Comparison of ENCODE assay signal across 9 mouse cellular contexts in genomic region chr6:52159979-52160378, GRCm38 (mm10). TPM values are rescaled to one million over a fixed set of nuclear protein-coding genes. Genes with fewer than 3 reads are reported as not detected.
DNase-seq lines count a peak whose midpoint lies in the region; ATAC-seq and TF ChIP-seq lines count a peak whose summit lies in the region.
"Had no signal": no experiment of that assay in that cellular context is flagged by ENCODE, and none has a peak within 500 bp of the region (broad histone marks: within the 10 kb centered on the region; RNA-seq: fewer than 3 reads in every experiment).

No protein-coding gene starts in this region.

- H3K4me1 ChIP-seq in forebrain, embryonic 10.5 days = peaks cover 33% of the 10 kb centered on the region
- H3K4me1 ChIP-seq in forebrain, postnatal 0 days (ENCODE audit: insufficient read depth) = no peaks in the 10 kb centered on the region; the same call in 1 of the 2 replicates
- peaks cover 78% of the 10 kb centered on the region for H3K4me1 ChIP-seq in kidney, embryonic 15.5 days

- H3K27ac ChIP-seq in forebrain, embryonic 10.5 days = no peak overlapping the region
- no peak overlapping the region for H3K27ac ChIP-seq in forebrain, postnatal 0 days (ENCODE audit: low read depth, low read length)
- H3K27ac ChIP-seq in kidney, embryonic 15.5 days = peak overlapping the region; percentile 95

- H3K27me3 ChIP-seq in forebrain, embryonic 10.5 days (ENCODE audit: poor library complexity, severe bottlenecking) = peaks cover 100% of the 10 kb centered on the region
- peaks cover 92% of the 10 kb centered on the region for H3K27me3 ChIP-seq in forebrain, postnatal 0 days (ENCODE audit: insufficient read depth, low read length)
- peaks cover 32% of the 10 kb centered on the region for H3K27me3 ChIP-seq in kidney, embryonic 15.5 days

- no peak overlapping the region for H3K9ac ChIP-seq in forebrain, postnatal 0 days
- H3K9ac ChIP-seq in kidney, embryonic 15.5 days = peak overlapping the region; percentile 34; the same call in 1 of the 2 replicates

- 3% methylated on average over 9 of the region's 9 CpGs for WGBS in forebrain, embryonic 10.5 days
- WGBS in forebrain, postnatal 0 days = 5% methylated on average over 9 of the region's 9 CpGs
- 11% methylated on average over 9 of the region's 9 CpGs for WGBS in kidney, embryonic 15.5 days

- no peak overlapping the region for H3K4me2 ChIP-seq in forebrain, postnatal 0 days (ENCODE audit: low read depth)
- H3K4me2 ChIP-seq in kidney, embryonic 15.5 days = peak overlapping the region; percentile 97

- H3K9me3 ChIP-seq in forebrain, embryonic 10.5 days = no peaks in the 10 kb centered on the region
- no peaks in the 10 kb centered on the region for H3K9me3 ChIP-seq in forebrain, postnatal 0 days (ENCODE audit: low read length)
- H3K9me3 ChIP-seq in kidney, embryonic 15.5 days (replicated peaks) = no peaks in the 10 kb centered on the region

- no peak overlapping the region for H3K4me3 ChIP-seq in forebrain, embryonic 10.5 days
- no peak overlapping the region for H3K4me3 ChIP-seq in forebrain, postnatal 0 days (ENCODE audit: low read depth, low read length)
- peak overlapping the region; percentile 85 for H3K4me3 ChIP-seq in kidney, embryonic 15.5 days (replicated peaks)
- H3K4me3 ChIP-seq: erythroblast, embryonic 14.5 days had no signal

- peak; percentile 27 for DNase-seq in forebrain, embryonic 10.5 days (ENCODE audit: extremely low spot score, low spot score)
- no peak for DNase-seq in forebrain, postnatal 0 days
- DNase-seq in embryo, embryonic 10.5 days (ENCODE audit: low spot score) = peak; percentile 52
- no peak for DNase-seq in gastrocnemius, postnatal 25 days
- no peak for DNase-seq in left cerebral cortex, adult 8-10 months (ENCODE audit: low spot score in 2 of 2)
- DNase-seq in left cerebral cortex, adult 18-20 months (ENCODE audit: low spot score in 2 of 2) = no peak

- TF ChIP-seq CTCF in forebrain, postnatal 0 days (IDR thresholded peaks at IDR 0.05; ENCODE audit: low read depth) = no peak

- H3K36me3 ChIP-seq in forebrain, embryonic 10.5 days (replicated peaks) = no peaks in the 10 kb centered on the region
- no peaks in the 10 kb centered on the region for H3K36me3 ChIP-seq in forebrain, postnatal 0 days (ENCODE audit: insufficient read depth)
- no peaks in the 10 kb centered on the region for H3K36me3 ChIP-seq in kidney, embryonic 15.5 days

- no peak for ATAC-seq in forebrain, postnatal 0 days
- no peak for ATAC-seq in kidney, embryonic 15.5 days (replicated peaks; ENCODE audit: low FRiP score)
- peak; percentile 26 for ATAC-seq in megakaryocyte progenitor cell, adult 5-6 weeks (replicated peaks; ENCODE audit: poor library complexity)

RNA-seq across cellular contexts. Expression of gene Hoxa1, which starts 1.9 kb away (rescaled TPM):
- polyA plus RNA-seq in forebrain, embryonic 10.5 days (2016; fragmentation: Nextera tagmentation; extraction: Ambion mirVana) = not detected in 2 replicates
- 0.10 TPM in 1 of 2 replicates, not detected in the other for total RNA-seq in forebrain, postnatal 0 days (2014; rRNA removed)
- polyA plus RNA-seq in forebrain, postnatal 0 days (2015; fragmentation: Nextera tagmentation; extraction: Ambion mirVana) = not detected in 2 replicates
- 0.64 and 0.81 TPM in 2 replicates for polyA plus RNA-seq in kidney, embryonic 15.5 days (2015; fragmentation: Nextera tagmentation; extraction: Ambion mirVana)
- total RNA-seq in megakaryocyte progenitor cell, adult 5-6 weeks (2015) = 0.15 and 0.17 TPM in 2 replicates
- total RNA-seq in megakaryocyte progenitor cell, adult 5-6 weeks (2017) = 0.10 TPM in 1 of 2 replicates, not detected in the other
- under 1 TPM in 1 of 2 experiments, not detected in 1; 0.21 TPM for total RNA-seq in gastrocnemius, postnatal 25 days (2021)
- not detected for total RNA-seq in left cerebral cortex, adult 8-10 months (2022)
- not detected for total RNA-seq in left cerebral cortex, adult 18-20 months (2021)
- polyA plus RNA-seq: erythroblast, embryonic 14.5 days had no signal

RNA-seq across cellular contexts. Expression of gene Hoxa2, which starts 4.7 kb away (rescaled TPM):
- polyA plus RNA-seq in forebrain, embryonic 10.5 days (2016; fragmentation: Nextera tagmentation; extraction: Ambion mirVana) = not detected in 2 replicates
- total RNA-seq in forebrain, postnatal 0 days (2014; rRNA removed) = not detected in 2 replicates
- polyA plus RNA-seq in forebrain, postnatal 0 days (2015; fragmentation: Nextera tagmentation; extraction: Ambion mirVana) = not detected in 2 replicates
- 2.2 and 3.6 TPM in 2 replicates for polyA plus RNA-seq in kidney, embryonic 15.5 days (2015; fragmentation: Nextera tagmentation; extraction: Ambion mirVana)
- 0.86 TPM in 1 of 2 replicates, not detected in the other for total RNA-seq in megakaryocyte progenitor cell, adult 5-6 weeks (2015)
- 0.34 TPM in 1 of 2 replicates, not detected in the other for total RNA-seq in megakaryocyte progenitor cell, adult 5-6 weeks (2017)
- total RNA-seq in gastrocnemius, postnatal 25 days (2021) = under 1 TPM; 0.28 to 0.83 TPM
- total RNA-seq in left cerebral cortex, adult 8-10 months (2022) = not detected
- total RNA-seq in left cerebral cortex, adult 18-20 months (2021) = not detected
- polyA plus RNA-seq: erythroblast, embryonic 14.5 days had no signal

RNA-seq across cellular contexts. Expression of gene 5730596B20Rik, which starts 17.3 kb away (rescaled TPM):
- not detected in 2 replicates for polyA plus RNA-seq in forebrain, embryonic 10.5 days (2016; fragmentation: Nextera tagmentation; extraction: Ambion mirVana)
- total RNA-seq in forebrain, postnatal 0 days (2014; rRNA removed) = not detected in 2 replicates
- not detected in 2 replicates for polyA plus RNA-seq in forebrain, postnatal 0 days (2015; fragmentation: Nextera tagmentation; extraction: Ambion mirVana)
- polyA plus RNA-seq in kidney, embryonic 15.5 days (2015; fragmentation: Nextera tagmentation; extraction: Ambion mirVana) = 2.1 and 2.4 TPM in 2 replicates
- total RNA-seq in megakaryocyte progenitor cell, adult 5-6 weeks (2015) = not detected in 2 replicates
- total RNA-seq in megakaryocyte progenitor cell, adult 5-6 weeks (2017) = not detected in 2 replicates
- total RNA-seq in gastrocnemius, postnatal 25 days (2021) = not detected
- not detected for total RNA-seq in left cerebral cortex, adult 8-10 months (2022)
- not detected for total RNA-seq in left cerebral cortex, adult 18-20 months (2021)
- polyA plus RNA-seq: erythroblast, embryonic 14.5 days had no signal

RNA-seq across cellular contexts. Expression of gene Hoxa4, which starts 31.6 kb away (rescaled TPM):
- not detected in 2 replicates for polyA plus RNA-seq in forebrain, embryonic 10.5 days (2016; fragmentation: Nextera tagmentation; extraction: Ambion mirVana)
- total RNA-seq in forebrain, postnatal 0 days (2014; rRNA removed) = not detected in 2 replicates
- not detected in 2 replicates for polyA plus RNA-seq in forebrain, postnatal 0 days (2015; fragmentation: Nextera tagmentation; extraction: Ambion mirVana)
- polyA plus RNA-seq in kidney, embryonic 15.5 days (2015; fragmentation: Nextera tagmentation; extraction: Ambion mirVana) = 1.5 and 1.8 TPM in 2 replicates
- 0.88 and 1.9 TPM in 2 replicates for total RNA-seq in megakaryocyte progenitor cell, adult 5-6 weeks (2015)
- 0.71 and 1.3 TPM in 2 replicates for total RNA-seq in megakaryocyte progenitor cell, adult 5-6 weeks (2017)
- 1 to 10 TPM; 2.3 to 2.8 TPM for total RNA-seq in gastrocnemius, postnatal 25 days (2021)
- total RNA-seq in left cerebral cortex, adult 8-10 months (2022) = not detected
- total RNA-seq in left cerebral cortex, adult 18-20 months (2021) = not detected
- polyA plus RNA-seq: erythroblast, embryonic 14.5 days had no signal

RNA-seq across cellular contexts. Expression of gene Hoxa5, which starts 44.4 kb away (rescaled TPM):
- not detected in 2 replicates for polyA plus RNA-seq in forebrain, embryonic 10.5 days (2016; fragmentation: Nextera tagmentation; extraction: Ambion mirVana)
- total RNA-seq in forebrain, postnatal 0 days (2014; rRNA removed) = not detected in 2 replicates
- not detected in 2 replicates for polyA plus RNA-seq in forebrain, postnatal 0 days (2015; fragmentation: Nextera tagmentation; extraction: Ambion mirVana)
- polyA plus RNA-seq in kidney, embryonic 15.5 days (2015; fragmentation: Nextera tagmentation; extraction: Ambion mirVana) = 11.0 and 11.5 TPM in 2 replicates
- total RNA-seq in megakaryocyte progenitor cell, adult 5-6 weeks (2015) = 2.3 and 3.1 TPM in 2 replicates
- total RNA-seq in megakaryocyte progenitor cell, adult 5-6 weeks (2017) = 0.83 and 1.1 TPM in 2 replicates
- total RNA-seq in gastrocnemius, postnatal 25 days (2021) = 1 to 10 TPM; 1.9 to 3.5 TPM
- not detected for total RNA-seq in left cerebral cortex, adult 8-10 months (2022)
- total RNA-seq in left cerebral cortex, adult 18-20 months (2021) = not detected
- polyA plus RNA-seq: erythroblast, embryonic 14.5 days had no signal

Comparison
In these comparisons a context has a peak if more than half of its experiments do, and no peak if none do; other contexts are left out.
1. DNase-seq: peak in forebrain, embryonic 10.5 days (single experiment) and embryo, embryonic 10.5 days (single experiment); none in forebrain, postnatal 0 days (single experiment), gastrocnemius, postnatal 25 days (single experiment), left cerebral cortex, adult 8-10 months (0 of 2) and left cerebral cortex, adult 18-20 months (0 of 2).